Mouse (Mus musculus): Measurements from ENCODE around the gene AI837181. TPM values are rescaled to one million over a fixed set of nuclear protein-coding genes. Genes with fewer than 3 reads are reported as not detected.
A peak's percentile ranks its signal among the peaks of the same experiment; 100 is the strongest.
"Not testable (repeated sequence)": the region's sequence is repeated elsewhere in the genome, so short reads cannot be mapped to it uniquely, and the experiment has no call there.

Gene AI837181
- polyA plus RNA-seq, 1 experiment: 76.4 TPM

- H3K36me3 ChIP-seq (ENCODE audit: control insufficient read depth, insufficient read depth, low read length): no peaks in the 10 kb centered on the region; the same call in 1 of the 2 replicates
- no peaks in the 10 kb centered on the region for H3K27me3 ChIP-seq (ENCODE audit: control insufficient read depth, insufficient read depth, low read length)
- no peak for TF ChIP-seq POLR2A (IDR thresholded peaks at IDR 0.05; ENCODE audit: low read depth, low read length)
- no peak for TF ChIP-seq CTCF (IDR thresholded peaks at IDR 0.05; ENCODE audit: extremely low read depth, insufficient read depth, insufficient read length, insufficient replicate concordance)
- DNase-seq (ENCODE audit: low read depth in 1 of 2, low spot score in 2 of 2): peak in 1 of 2 experiments; percentile 53
- 14% methylated on average over 7 of the region's 7 CpGs for WGBS
- peak overlapping the region; percentile 87 for H3K27ac ChIP-seq (ENCODE audit: insufficient read depth, low read length)
- H3K4me3 ChIP-seq (ENCODE audit: extremely low read depth, insufficient read depth, insufficient read length): peak overlapping the region; percentile 47
- peaks cover 12% of the 10 kb centered on the region for H3K4me1 ChIP-seq (ENCODE audit: control insufficient read depth, insufficient read depth, insufficient read length)
Measured at GRCm38 (mm10) chr19:5405924-5406323, 19.0 kb upstream of the AI837181 start.

- 4% methylated on average over 24 of the region's 25 CpGs for WGBS
- H3K27me3 ChIP-seq (ENCODE audit: control insufficient read depth, insufficient read depth, low read length); H3K36me3 ChIP-seq (ENCODE audit: control insufficient read depth, insufficient read depth, low read length): not testable (repeated sequence)
- DNase-seq (ENCODE audit: low read depth in 1 of 2, low spot score in 2 of 2): peak; percentile 33 to 65
- H3K4me3 ChIP-seq (ENCODE audit: extremely low read depth, insufficient read depth, insufficient read length): peak overlapping the region; percentile 63
- H3K27ac ChIP-seq (ENCODE audit: insufficient read depth, low read length): peak overlapping the region; percentile 97
- peaks cover 12% of the 10 kb centered on the region for H3K4me1 ChIP-seq (ENCODE audit: control insufficient read depth, insufficient read depth, insufficient read length)
Measured at GRCm38 (mm10) chr19:5406531-5407126, 18.3 kb upstream of the AI837181 start.

GRCm38 (mm10) chr19:5407133-5407532 lies 17.8 kb upstream of the AI837181 start:
- Histone ChIP-seq H3K4me1 (ENCODE audit: control insufficient read depth, insufficient read depth, insufficient read length) (peaks cover 12% of the 10 kb centered on the region), H3K4me3 (ENCODE audit: extremely low read depth, insufficient read depth, insufficient read length) (peak overlapping the region; percentile 63), H3K27me3 (ENCODE audit: control insufficient read depth, insufficient read depth, low read length) (no peaks in the 10 kb centered on the region), H3K27ac (ENCODE audit: insufficient read depth, low read length) (peak overlapping the region; percentile 97), H3K36me3 (ENCODE audit: control insufficient read depth, insufficient read depth, low read length) (no peaks in the 10 kb centered on the region; the same call in 1 of the 2 replicates)
- no peak for TF ChIP-seq POLR2A (IDR thresholded peaks at IDR 0.05; ENCODE audit: low read depth, low read length)
- peak; percentile 55; the same call in 1 of the 2 replicates for TF ChIP-seq CTCF (IDR thresholded peaks at IDR 0.05; ENCODE audit: extremely low read depth, insufficient read depth, insufficient read length, insufficient replicate concordance)
- DNase-seq (ENCODE audit: low read depth in 1 of 2, low spot score in 2 of 2): peak; percentile 59 to 77
- WGBS: 15% methylated on average over 7 of the region's 7 CpGs

- H3K4me1 ChIP-seq (ENCODE audit: control insufficient read depth, insufficient read depth, insufficient read length): peaks cover 12% of the 10 kb centered on the region
- 54% methylated on average over 13 of the region's 13 CpGs for WGBS
- H3K27ac ChIP-seq (ENCODE audit: insufficient read depth, low read length): peak overlapping the region; percentile 97
- no peaks in the 10 kb centered on the region; the same call in 1 of the 2 replicates for H3K36me3 ChIP-seq (ENCODE audit: control insufficient read depth, insufficient read depth, low read length)
- no peak overlapping the region for H3K4me3 ChIP-seq (ENCODE audit: extremely low read depth, insufficient read depth, insufficient read length)
- no peaks in the 10 kb centered on the region for H3K27me3 ChIP-seq (ENCODE audit: control insufficient read depth, insufficient read depth, low read length)
- TF ChIP-seq POLR2A (IDR thresholded peaks at IDR 0.05; ENCODE audit: low read depth, low read length) (no peak), CTCF (IDR thresholded peaks at IDR 0.05; ENCODE audit: extremely low read depth, insufficient read depth, insufficient read length, insufficient replicate concordance) (no peak)
- no peak for DNase-seq (ENCODE audit: low read depth in 1 of 2, low spot score in 2 of 2)
Measured at GRCm38 (mm10) chr19:5408057-5409001, 16.6 kb upstream of the AI837181 start.

- DNase-seq (ENCODE audit: low read depth in 1 of 2, low spot score in 2 of 2): no peak
- no peaks in the 10 kb centered on the region for H3K27me3 ChIP-seq (ENCODE audit: control insufficient read depth, insufficient read depth, low read length)
- 75% methylated on average over 5 of the region's 5 CpGs for WGBS
- peak overlapping the region; percentile 97 for H3K27ac ChIP-seq (ENCODE audit: insufficient read depth, low read length)
- TF ChIP-seq CTCF (IDR thresholded peaks at IDR 0.05; ENCODE audit: extremely low read depth, insufficient read depth, insufficient read length, insufficient replicate concordance): no peak
- TF ChIP-seq POLR2A (IDR thresholded peaks at IDR 0.05; ENCODE audit: low read depth, low read length): no peak
- peaks cover 12% of the 10 kb centered on the region for H3K4me1 ChIP-seq (ENCODE audit: control insufficient read depth, insufficient read depth, insufficient read length)
- no peak overlapping the region for H3K4me3 ChIP-seq (ENCODE audit: extremely low read depth, insufficient read depth, insufficient read length)
- H3K36me3 ChIP-seq (ENCODE audit: control insufficient read depth, insufficient read depth, low read length): no peaks in the 10 kb centered on the region; the same call in 1 of the 2 replicates
Measured at GRCm38 (mm10) chr19:5409068-5409467, 15.9 kb upstream of the AI837181 start.

GRCm38 (mm10) chr19:5410641-5411040 lies 14.3 kb upstream of the AI837181 start:
- H3K4me3 ChIP-seq (ENCODE audit: extremely low read depth, insufficient read depth, insufficient read length): no peak overlapping the region
- H3K4me1 ChIP-seq (ENCODE audit: control insufficient read depth, insufficient read depth, insufficient read length): peaks cover 12% of the 10 kb centered on the region
- H3K36me3 ChIP-seq (ENCODE audit: control insufficient read depth, insufficient read depth, low read length): no peaks in the 10 kb centered on the region; the same call in 1 of the 2 replicates
- H3K27ac ChIP-seq (ENCODE audit: insufficient read depth, low read length): no peak overlapping the region
- TF ChIP-seq POLR2A (IDR thresholded peaks at IDR 0.05; ENCODE audit: low read depth, low read length) (no peak), CTCF (IDR thresholded peaks at IDR 0.05; ENCODE audit: extremely low read depth, insufficient read depth, insufficient read length, insufficient replicate concordance) (no peak)
- no peaks in the 10 kb centered on the region for H3K27me3 ChIP-seq (ENCODE audit: control insufficient read depth, insufficient read depth, low read length)
- DNase-seq (ENCODE audit: low read depth in 1 of 2, low spot score in 2 of 2): no peak
- WGBS: 96% methylated on average over 5 of the region's 5 CpGs
